Mouse (Mus musculus): ENCODE data around the gene Asic5. TPM values are rescaled to one million over a fixed set of nuclear protein-coding genes. Genes with fewer than 3 reads are reported as not detected.

Gene Asic5
- polyA plus RNA-seq, 2 experiments, result not detected

DNA sequence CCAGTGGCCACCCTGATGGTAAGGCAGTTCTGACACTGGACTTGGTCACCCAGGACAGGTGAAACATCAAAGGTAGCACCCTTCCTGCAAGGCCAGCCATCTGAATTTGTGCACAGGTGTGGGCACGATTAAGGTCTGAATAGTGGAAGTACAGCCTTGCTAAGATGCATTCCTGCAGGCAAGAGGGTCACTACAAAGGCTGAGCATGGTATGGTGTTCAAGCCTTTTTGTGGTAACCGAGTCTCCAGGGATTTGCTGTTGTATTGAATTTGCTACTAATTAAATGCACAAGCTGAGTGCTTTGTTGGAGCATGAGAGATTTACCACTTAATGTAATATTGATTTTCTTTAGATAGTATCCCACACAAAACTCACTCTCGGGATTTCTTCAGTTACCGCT, 66.0 kb downstream of the Asic5 start:
- no peaks in the 10 kb centered on the region for H3K36me3 ChIP-seq (ENCODE audit: control insufficient read depth, insufficient read depth, low read length)
- ATAC-seq (ENCODE audit: low FRiP score, low read depth) (no peak), DNase-seq (ENCODE audit: low spot score) (no peak)
- no peak for TF ChIP-seq POLR2A (IDR thresholded peaks at IDR 0.05; ENCODE audit: borderline replicate concordance, extremely low read depth, insufficient read depth, insufficient read length)
- no peak overlapping the region for H3K27ac ChIP-seq (replicated peaks; ENCODE audit: low read depth, low read length)
- H3K9ac ChIP-seq (ENCODE audit: low read depth, low read length, severe bottlenecking), result no peak overlapping the region
- H3K4me2 ChIP-seq (replicated peaks; ENCODE audit: low read depth, low read length, severe bottlenecking), result no peak overlapping the region
- no peaks in the 10 kb centered on the region for H3K27me3 ChIP-seq (ENCODE audit: control insufficient read depth, insufficient read depth, low read length)
- 64% methylated on average over 4 of the region's 4 CpGs for WGBS
- H3K9me3 ChIP-seq (ENCODE audit: control insufficient read depth, low read length), result no peaks in the 10 kb centered on the region
- H3K4me1 ChIP-seq (ENCODE audit: control insufficient read depth, insufficient read depth, low read length), result peaks cover 12% of the 10 kb centered on the region; the same call in 1 of the 2 replicates
- no peak overlapping the region for H3K4me3 ChIP-seq (replicated peaks; ENCODE audit: low read length)

DNA sequence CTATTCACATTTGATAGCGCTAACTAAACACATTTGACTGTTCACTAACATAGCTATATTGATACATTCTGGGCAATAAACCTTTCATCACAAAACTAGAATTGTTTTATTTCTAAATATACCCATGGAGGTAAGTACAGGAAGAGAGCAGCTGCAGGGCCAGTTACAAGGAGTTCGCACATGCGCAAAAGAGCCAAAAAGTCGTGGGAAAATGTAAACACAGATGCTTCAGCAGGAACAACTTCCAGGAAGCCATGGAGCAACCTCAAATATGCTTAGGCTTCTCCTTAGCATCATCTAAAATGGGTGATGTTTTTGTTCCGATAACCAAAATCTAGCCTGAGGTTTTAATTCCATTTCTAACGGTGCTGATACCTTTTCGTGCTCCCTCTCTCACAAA, 66.6 kb downstream of the Asic5 start:
- no peaks in the 10 kb centered on the region for H3K9me3 ChIP-seq (ENCODE audit: control insufficient read depth, low read length)
- H3K4me1 ChIP-seq (ENCODE audit: control insufficient read depth, insufficient read depth, low read length), result peaks cover 12% of the 10 kb centered on the region; the same call in 1 of the 2 replicates
- 0 out of 2 replicates have a peak overlapping the region, but pooled peaks have one; percentile 28 for H3K27ac ChIP-seq (replicated peaks; ENCODE audit: low read depth, low read length)
- 44% methylated on average over 7 of the region's 7 CpGs for WGBS
- no peak for TF ChIP-seq POLR2A (IDR thresholded peaks at IDR 0.05; ENCODE audit: borderline replicate concordance, extremely low read depth, insufficient read depth, insufficient read length)
- H3K27me3 ChIP-seq (ENCODE audit: control insufficient read depth, insufficient read depth, low read length), result no peaks in the 10 kb centered on the region
- peak overlapping the region; percentile 25 for H3K4me2 ChIP-seq (replicated peaks; ENCODE audit: low read depth, low read length, severe bottlenecking)
- DNase-seq (ENCODE audit: low spot score) (peak; percentile 34), ATAC-seq (ENCODE audit: low FRiP score, low read depth) (no peak)
- H3K9ac ChIP-seq (ENCODE audit: low read depth, low read length, severe bottlenecking), result peak overlapping the region; percentile 13; the same call in 1 of the 2 replicates
- no peaks in the 10 kb centered on the region for H3K36me3 ChIP-seq (ENCODE audit: control insufficient read depth, insufficient read depth, low read length)
- no peak overlapping the region for H3K4me3 ChIP-seq (replicated peaks; ENCODE audit: low read length)

GRCm38 (mm10) chr3:82051468-82051867, 69.4 kb downstream of the Asic5 start:
- H3K4me3 ChIP-seq (replicated peaks; ENCODE audit: low read length), result no peak overlapping the region
- no peaks in the 10 kb centered on the region for H3K9me3 ChIP-seq (ENCODE audit: control insufficient read depth, low read length)
- DNase-seq (ENCODE audit: low spot score), result peak; percentile 41
- ATAC-seq (ENCODE audit: low FRiP score, low read depth), result 0 out of 2 replicates have a peak, but pooled peaks have one; percentile 51
- no peak overlapping the region for H3K4me2 ChIP-seq (replicated peaks; ENCODE audit: low read depth, low read length, severe bottlenecking)
- H3K36me3 ChIP-seq (ENCODE audit: control insufficient read depth, insufficient read depth, low read length), result no peaks in the 10 kb centered on the region
- peaks cover 12% of the 10 kb centered on the region; the same call in 1 of the 2 replicates for H3K4me1 ChIP-seq (ENCODE audit: control insufficient read depth, insufficient read depth, low read length)
- H3K9ac ChIP-seq (ENCODE audit: low read depth, low read length, severe bottlenecking), result no peak overlapping the region
- no peaks in the 10 kb centered on the region for H3K27me3 ChIP-seq (ENCODE audit: control insufficient read depth, insufficient read depth, low read length)
- H3K27ac ChIP-seq (replicated peaks; ENCODE audit: low read depth, low read length), result no peak overlapping the region
- no peak for TF ChIP-seq POLR2A (IDR thresholded peaks at IDR 0.05; ENCODE audit: borderline replicate concordance, extremely low read depth, insufficient read depth, insufficient read length)

DNA sequence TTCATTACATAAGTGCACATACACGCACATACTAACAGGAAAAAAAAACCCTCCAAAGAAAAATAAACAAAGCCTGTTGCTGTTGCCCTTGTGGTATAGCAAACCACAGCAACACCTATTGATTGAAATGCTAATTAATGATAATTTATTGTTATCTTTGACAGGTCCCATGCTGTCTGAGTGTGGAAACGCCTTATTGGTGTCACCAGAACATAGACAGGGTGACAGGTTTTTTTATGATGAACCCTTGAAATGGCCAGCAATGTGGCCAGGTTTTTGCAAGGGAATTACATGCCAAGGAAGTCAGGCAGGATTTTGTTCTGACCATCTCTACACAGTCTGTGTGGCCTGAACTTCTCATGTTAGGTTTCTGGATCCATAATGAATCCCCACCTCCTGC, 69.9 kb downstream of the Asic5 start:
- TF ChIP-seq POLR2A (IDR thresholded peaks at IDR 0.05; ENCODE audit: borderline replicate concordance, extremely low read depth, insufficient read depth, insufficient read length), result no peak
- 43% methylated on average over 2 of the region's 2 CpGs for WGBS

GRCm38 (mm10) chr3:82054283-82054974, 72.3 kb downstream of the Asic5 start:
- no peak overlapping the region for H3K27ac ChIP-seq (replicated peaks; ENCODE audit: low read depth, low read length)
- H3K4me3 ChIP-seq (replicated peaks; ENCODE audit: low read length), result no peak overlapping the region
- 41% methylated on average over 5 of the region's 5 CpGs for WGBS
- H3K4me1 ChIP-seq (ENCODE audit: control insufficient read depth, insufficient read depth, low read length), result peaks cover 5% of the 10 kb centered on the region; the same call in 1 of the 2 replicates
- ATAC-seq (ENCODE audit: low FRiP score, low read depth) (no peak), DNase-seq (ENCODE audit: low spot score) (no peak)
- H3K36me3 ChIP-seq (ENCODE audit: control insufficient read depth, insufficient read depth, low read length), result no peaks in the 10 kb centered on the region
- H3K27me3 ChIP-seq (ENCODE audit: control insufficient read depth, insufficient read depth, low read length), result no peaks in the 10 kb centered on the region
- TF ChIP-seq POLR2A (IDR thresholded peaks at IDR 0.05; ENCODE audit: borderline replicate concordance, extremely low read depth, insufficient read depth, insufficient read length), result no peak
- H3K9me3 ChIP-seq (ENCODE audit: control insufficient read depth, low read length), result no peaks in the 10 kb centered on the region
- no peak overlapping the region for H3K9ac ChIP-seq (ENCODE audit: low read depth, low read length, severe bottlenecking)
- H3K4me2 ChIP-seq (replicated peaks; ENCODE audit: low read depth, low read length, severe bottlenecking), result no peak overlapping the region

More for the DNA sequence above, 69.9 kb downstream of the Asic5 start:
- Histone ChIP-seq H3K4me3 (replicated peaks; ENCODE audit: low read length) (no peak overlapping the region), H3K27ac (replicated peaks; ENCODE audit: low read depth, low read length) (0 out of 2 replicates have a peak overlapping the region, but pooled peaks have one; percentile 2), H3K27me3 (ENCODE audit: control insufficient read depth, insufficient read depth, low read length) (no peaks in the 10 kb centered on the region), H3K4me2 (replicated peaks; ENCODE audit: low read depth, low read length, severe bottlenecking) (no peak overlapping the region), H3K9me3 (ENCODE audit: control insufficient read depth, low read length) (no peaks in the 10 kb centered on the region), H3K4me1 (ENCODE audit: control insufficient read depth, insufficient read depth, low read length) (peaks cover 12% of the 10 kb centered on the region; the same call in 1 of the 2 replicates), H3K36me3 (ENCODE audit: control insufficient read depth, insufficient read depth, low read length) (no peaks in the 10 kb centered on the region), H3K9ac (ENCODE audit: low read depth, low read length, severe bottlenecking) (no peak overlapping the region)
- ATAC-seq (ENCODE audit: low FRiP score, low read depth), result no peak
- DNase-seq (ENCODE audit: low spot score), result no peak
